Mouse (Mus musculus) kidney, embryonic 15.5 days (tissue): ENCODE data around the gene Ptgs2. TPM values are rescaled to one million over a fixed set of nuclear protein-coding genes. Genes with fewer than 3 reads are reported as not detected.

Experiments
- ATAC-seq: fragments of 200-750 bp; cut with Nextera tagmentation; replicated peaks from 2 replicates; pipeline ENCODE4 v1.8.0; 2017; ENCODE audit warnings: moderate TSS enrichment; ENCODE audit not compliant: low FRiP score
- H3K27ac ChIP-seq: fragments of 300-500 bp; sonication (generic); 2 replicates; pipeline ENCODE4 v1.5.1; 2015; ENCODE audit warnings: mild to moderate bottlenecking, inconsistent platforms
- H3K27me3 ChIP-seq: fragments of 300-500 bp; sonication (generic); 2 replicates; pipeline ENCODE4 v1.6.1; 2015; ENCODE audit warnings: inconsistent platforms
- H3K36me3 ChIP-seq: fragments of 300-500 bp; sonication (generic); 2 replicates; pipeline ENCODE4 v1.6.1; 2015; ENCODE audit warnings: inconsistent platforms
- H3K4me1 ChIP-seq: fragments of 300-500 bp; sonication (generic); 2 replicates; pipeline ENCODE4 v1.6.1; 2015; ENCODE audit warnings: inconsistent platforms
- H3K4me2 ChIP-seq: fragments of 300-500 bp; sonication (generic); 2 replicates; pipeline ENCODE4 v1.6.1; 2015; ENCODE audit warnings: moderate library complexity, mild to moderate bottlenecking, inconsistent platforms
- H3K4me3 ChIP-seq: fragments of 300-500 bp; sonication (generic); replicated peaks from 2 replicates; pipeline ENCODE4 v1.5.1; 2015; ENCODE audit warnings: mild to moderate bottlenecking, inconsistent platforms
- H3K9ac ChIP-seq: fragments of 300-500 bp; sonication (generic); 2 replicates; pipeline ENCODE4 v1.6.1; 2015; ENCODE audit warnings: mild to moderate bottlenecking, inconsistent platforms
- H3K9me3 ChIP-seq: fragments of 300-500 bp; sonication (generic); replicated peaks from 2 replicates; pipeline ENCODE4 v1.6.1; 2016; ENCODE audit warnings: inconsistent platforms
- WGBS: fragments of 180-500 bp; shearing (Covaris S2); methylation state at CpG from one replicate; pipeline ENCODE4 v1.1.7; 2015; ENCODE audit warnings: mixed read lengths; 5-methylcytosine and 5-hydroxymethylcytosine counted together
- polyA plus RNA-seq: library from polyadenylated mRNA; unstranded; fragments of >200 nt; fragmentation: Nextera tagmentation; extraction: Ambion mirVana; gene quantifications from 2 replicates; pipeline ENCODE4 v1.2.1, GENCODE M21; 2015

Gene Ptgs2
- polyA plus RNA-seq: 1.2 and 1.6 TPM in 2 replicates

DNA sequence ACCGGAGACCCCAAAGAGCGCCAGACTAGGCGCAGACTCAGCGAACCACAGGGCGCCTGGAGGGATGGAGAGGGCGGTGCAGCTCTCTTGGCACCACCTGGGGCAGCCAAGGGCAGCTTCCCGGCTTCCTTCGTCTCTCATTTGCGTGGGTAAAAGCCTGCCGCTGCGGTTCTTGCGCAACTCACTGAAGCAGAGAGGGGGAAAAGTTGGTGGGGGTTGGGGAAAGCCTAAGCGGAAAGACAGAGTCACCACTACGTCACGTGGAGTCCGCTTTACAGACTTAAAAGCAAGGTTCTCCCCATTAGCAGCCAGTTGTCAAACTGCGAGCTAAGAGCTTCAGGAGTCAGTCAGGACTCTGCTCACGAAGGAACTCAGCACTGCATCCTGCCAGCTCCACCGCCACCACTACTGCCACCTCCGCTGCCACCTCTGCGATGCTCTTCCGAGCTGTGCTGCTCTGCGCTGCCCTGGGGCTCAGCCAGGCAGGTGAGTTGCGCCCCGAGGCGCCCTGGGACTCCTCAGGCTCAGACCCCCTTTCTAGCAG, at the start of gene Ptgs2:
TSS of gene Ptgs2 (plus strand) at position 242 of the 544 bp plus-strand sequence.
- H3K9ac ChIP-seq: peak within 1 kb of the TSS; percentile 55
- H3K36me3 ChIP-seq: no peaks in the 10 kb centered on the region
- peaks cover 8% of the 10 kb centered on the region for H3K4me1 ChIP-seq
- WGBS: under 1% methylated on average over 26 of the region's 26 CpGs
- peak within 1 kb of the TSS; percentile 50 for H3K4me3 ChIP-seq
- peak within 1 kb of the TSS; percentile 91 for H3K4me2 ChIP-seq
- H3K27ac ChIP-seq: no peak within 1 kb of the TSS
- H3K9me3 ChIP-seq: no peaks in the 10 kb centered on the region
- peaks cover 3% of the 10 kb centered on the region; the same call in 1 of the 2 replicates for H3K27me3 ChIP-seq
- ATAC-seq: peak; percentile 96

- WGBS: 84% methylated on average over 1 of the region's 1 CpGs
- Histone ChIP-seq H3K9ac (no peak overlapping the region), H3K36me3 (no peaks in the 10 kb centered on the region), H3K27ac (no peak overlapping the region), H3K4me2 (no peak overlapping the region), H3K27me3 (no peaks in the 10 kb centered on the region), H3K9me3 (no peaks in the 10 kb centered on the region), H3K4me3 (no peak overlapping the region), H3K4me1 (no peaks in the 10 kb centered on the region)
- no peak for ATAC-seq
Measured at GRCm38 (mm10) chr1:150050256-150050655, 49.6 kb upstream of the Ptgs2 start.

GRCm38 (mm10) chr1:150065684-150066083, 34.1 kb upstream of the Ptgs2 start:
- H3K36me3 ChIP-seq: no peaks in the 10 kb centered on the region
- H3K9me3 ChIP-seq: no peaks in the 10 kb centered on the region
- no peak overlapping the region for H3K27ac ChIP-seq
- no peaks in the 10 kb centered on the region for H3K27me3 ChIP-seq
- 85% methylated on average over 1 of the region's 1 CpGs for WGBS
- H3K4me2 ChIP-seq: no peak overlapping the region
- no peaks in the 10 kb centered on the region for H3K4me1 ChIP-seq
- H3K4me3 ChIP-seq: no peak overlapping the region
- ATAC-seq: no peak
- no peak overlapping the region for H3K9ac ChIP-seq

GRCm38 (mm10) chr1:150072880-150073279, 27.0 kb upstream of the Ptgs2 start:
- no peaks in the 10 kb centered on the region for H3K36me3 ChIP-seq
- H3K27me3 ChIP-seq: no peaks in the 10 kb centered on the region
- no peak overlapping the region for H3K9ac ChIP-seq
- no peak overlapping the region for H3K4me2 ChIP-seq
- H3K27ac ChIP-seq: no peak overlapping the region
- no peak overlapping the region for H3K4me3 ChIP-seq
- ATAC-seq: no peak
- no peaks in the 10 kb centered on the region for H3K9me3 ChIP-seq
- no peaks in the 10 kb centered on the region for H3K4me1 ChIP-seq
- WGBS: 78% methylated on average over 3 of the region's 3 CpGs

- Histone ChIP-seq H3K9me3 (no peaks in the 10 kb centered on the region), H3K9ac (no peak overlapping the region), H3K4me1 (no peaks in the 10 kb centered on the region), H3K27ac (no peak overlapping the region), H3K4me3 (no peak overlapping the region), H3K4me2 (no peak overlapping the region), H3K36me3 (no peaks in the 10 kb centered on the region), H3K27me3 (no peaks in the 10 kb centered on the region)
- no peak for ATAC-seq
- WGBS: 58% methylated on average over 1 of the region's 1 CpGs
Measured at GRCm38 (mm10) chr1:150074609-150075008, 25.2 kb upstream of the Ptgs2 start.

DNA sequence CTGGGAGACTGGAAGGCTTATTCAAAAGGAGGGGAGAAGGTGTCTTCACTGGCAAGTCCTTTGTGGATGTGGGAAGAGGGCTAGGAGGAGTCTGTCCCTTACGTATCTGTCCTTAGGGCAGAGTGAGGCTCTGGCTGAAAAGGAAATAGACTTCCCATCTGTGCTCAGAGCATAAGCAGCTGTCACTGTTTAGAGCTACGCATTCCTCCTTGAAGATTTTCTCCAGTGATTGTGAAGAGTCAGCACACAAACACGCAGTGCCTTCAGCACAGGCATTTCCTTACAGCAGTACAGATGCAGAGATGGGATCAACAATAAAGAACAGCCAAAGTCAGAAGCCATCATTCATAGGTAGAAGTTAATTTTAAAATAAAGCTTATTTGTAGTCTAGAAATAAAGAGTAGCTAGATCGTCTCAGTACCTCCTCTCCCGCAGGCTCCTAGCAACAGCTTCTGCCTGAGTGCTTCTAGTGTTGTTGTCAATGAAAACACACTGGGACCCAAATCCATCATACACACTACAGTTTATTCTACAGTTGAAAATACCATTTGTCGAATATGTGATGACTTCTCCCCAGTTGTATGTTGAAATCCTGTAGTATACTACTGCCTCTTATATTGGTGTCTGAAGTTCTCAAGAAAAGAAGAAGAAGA, 10.7 kb upstream of the Ptgs2 start:
- Histone ChIP-seq H3K27me3 (no peaks in the 10 kb centered on the region), H3K4me2 (no peak overlapping the region), H3K4me1 (no peaks in the 10 kb centered on the region), H3K36me3 (no peaks in the 10 kb centered on the region), H3K9ac (no peak overlapping the region), H3K27ac (no peak overlapping the region), H3K9me3 (no peaks in the 10 kb centered on the region), H3K4me3 (no peak overlapping the region)
- ATAC-seq: no peak
- 73% methylated on average over 6 of the region's 6 CpGs for WGBS

- no peak; the same call in 1 of the 2 replicates for ATAC-seq
Measured at GRCm38 (mm10) chr1:150090229-150090628, 9.6 kb upstream of the Ptgs2 start.

DNA sequence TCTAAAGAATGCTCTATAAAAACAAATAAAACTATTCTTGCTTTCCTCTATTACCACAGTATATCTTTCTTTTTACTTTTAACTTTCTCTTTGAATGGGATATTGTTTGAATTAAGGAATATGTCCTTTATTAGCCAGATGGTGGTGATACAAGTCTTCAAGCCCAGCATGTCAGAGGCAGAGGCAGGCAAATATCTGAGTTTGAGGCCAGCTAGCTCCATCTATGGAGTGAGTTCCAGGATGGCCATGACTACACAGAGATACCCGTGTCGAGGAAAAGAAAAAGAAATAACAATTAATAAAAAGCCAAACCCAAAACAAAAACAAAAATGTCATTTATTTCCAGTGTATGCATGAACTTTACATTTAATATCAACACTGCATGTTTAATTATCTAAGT, 2.8 kb upstream of the Ptgs2 start:
- Histone ChIP-seq H3K27ac (no peak overlapping the region), H3K4me2 (no peak overlapping the region), H3K4me1 (peaks cover 8% of the 10 kb centered on the region), H3K4me3 (no peak overlapping the region), H3K27me3 (peaks cover 3% of the 10 kb centered on the region; the same call in 1 of the 2 replicates), H3K9me3 (no peaks in the 10 kb centered on the region), H3K36me3 (no peaks in the 10 kb centered on the region), H3K9ac (no peak overlapping the region)
- no peak for ATAC-seq
- WGBS: 84% methylated on average over 2 of the region's 2 CpGs

More at GRCm38 (mm10) chr1:150090229-150090628, 9.6 kb upstream of the Ptgs2 start:
- H3K4me1 ChIP-seq: no peaks in the 10 kb centered on the region
- no peak overlapping the region for H3K4me2 ChIP-seq
- no peaks in the 10 kb centered on the region for H3K36me3 ChIP-seq
- no peak overlapping the region for H3K9ac ChIP-seq
- no peak overlapping the region for H3K4me3 ChIP-seq
- H3K27ac ChIP-seq: no peak overlapping the region
- WGBS: 40% methylated on average over 1 of the region's 1 CpGs
- no peaks in the 10 kb centered on the region for H3K27me3 ChIP-seq
- no peaks in the 10 kb centered on the region for H3K9me3 ChIP-seq

- Histone ChIP-seq H3K36me3 (no peaks in the 10 kb centered on the region), H3K27ac (no peak overlapping the region), H3K4me2 (no peak overlapping the region), H3K9me3 (no peaks in the 10 kb centered on the region), H3K4me1 (peaks cover 8% of the 10 kb centered on the region), H3K27me3 (peaks cover 3% of the 10 kb centered on the region; the same call in 1 of the 2 replicates), H3K4me3 (no peak overlapping the region), H3K9ac (no peak overlapping the region)
- ATAC-seq: no peak
- WGBS: 63% methylated on average over 1 of the region's 1 CpGs
Measured at GRCm38 (mm10) chr1:150097721-150098120, 2.1 kb upstream of the Ptgs2 start.

DNA sequence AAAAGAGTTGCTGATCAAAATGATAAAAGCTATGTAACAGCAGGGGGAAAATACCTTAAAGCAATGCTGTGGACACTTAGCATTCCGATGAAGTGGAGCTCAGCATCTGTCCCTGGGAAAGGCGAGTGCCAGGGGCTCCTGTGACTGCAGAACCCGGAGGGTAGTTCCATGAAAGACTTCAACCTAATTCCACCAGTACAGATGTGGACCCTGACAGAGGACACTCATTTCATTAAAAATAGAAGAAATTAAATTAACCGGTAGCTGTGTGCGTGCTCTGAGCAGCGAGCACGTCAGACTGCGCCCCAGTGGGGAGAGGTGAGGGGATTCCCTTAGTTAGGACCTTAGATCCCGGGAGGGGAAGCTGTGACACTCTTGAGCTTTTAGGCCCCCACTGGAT, 457 bp upstream of the Ptgs2 start:
- ATAC-seq: peak; percentile 27; the same call in 1 of the 2 replicates
- Histone ChIP-seq H3K27ac (no peak overlapping the region), H3K9me3 (no peaks in the 10 kb centered on the region), H3K9ac (peak overlapping the region; percentile 55), H3K36me3 (no peaks in the 10 kb centered on the region), H3K4me1 (peaks cover 8% of the 10 kb centered on the region), H3K27me3 (peaks cover 3% of the 10 kb centered on the region; the same call in 1 of the 2 replicates), H3K4me2 (peak overlapping the region; percentile 91), H3K4me3 (peak overlapping the region; percentile 50)
- WGBS: 1% methylated on average over 9 of the region's 9 CpGs

DNA sequence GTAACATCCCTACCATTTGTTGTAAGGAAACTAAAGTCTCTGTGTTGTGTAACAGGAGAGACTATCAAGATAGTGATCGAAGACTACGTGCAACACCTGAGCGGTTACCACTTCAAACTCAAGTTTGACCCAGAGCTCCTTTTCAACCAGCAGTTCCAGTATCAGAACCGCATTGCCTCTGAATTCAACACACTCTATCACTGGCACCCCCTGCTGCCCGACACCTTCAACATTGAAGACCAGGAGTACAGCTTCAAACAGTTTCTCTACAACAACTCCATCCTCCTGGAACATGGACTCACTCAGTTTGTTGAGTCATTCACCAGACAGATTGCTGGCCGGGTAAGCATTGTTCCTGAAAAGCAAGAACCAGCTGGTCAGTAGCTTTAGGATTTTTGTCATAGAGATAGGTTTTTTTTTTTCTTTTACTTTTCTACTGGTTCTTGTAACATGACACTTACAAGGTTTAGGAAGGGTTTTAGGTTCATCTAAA, 4.4 kb downstream of the Ptgs2 start:
- Histone ChIP-seq H3K27ac (no peak overlapping the region), H3K9ac (no peak overlapping the region), H3K27me3 (peaks cover 3% of the 10 kb centered on the region; the same call in 1 of the 2 replicates), H3K9me3 (no peaks in the 10 kb centered on the region), H3K36me3 (no peaks in the 10 kb centered on the region), H3K4me2 (no peak overlapping the region), H3K4me1 (peaks cover 8% of the 10 kb centered on the region), H3K4me3 (no peak overlapping the region)
- ATAC-seq: no peak
- WGBS: 88% methylated on average over 6 of the region's 6 CpGs

DNA sequence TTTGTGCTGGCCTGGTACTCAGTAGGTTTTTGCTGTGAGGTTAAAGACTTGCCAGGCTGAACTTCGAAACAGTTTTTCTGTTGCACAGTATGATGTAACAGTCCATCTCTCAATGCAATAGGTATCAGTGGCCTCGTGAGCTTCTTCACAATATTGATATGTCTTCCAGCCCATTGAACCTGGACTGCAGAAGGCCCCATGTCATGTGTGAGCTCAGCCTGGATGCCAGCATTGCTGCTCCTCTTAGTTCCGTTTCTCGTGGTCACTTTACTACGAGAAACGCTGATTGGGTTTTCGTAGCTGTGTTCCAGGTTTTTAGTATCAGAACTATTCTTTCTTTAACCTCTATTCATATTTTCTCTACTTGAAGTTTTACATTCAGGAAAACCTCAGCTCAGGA, 6.9 kb downstream of the Ptgs2 start:
- no peak overlapping the region for H3K27ac ChIP-seq
- H3K4me2 ChIP-seq: no peak overlapping the region
- H3K36me3 ChIP-seq: no peaks in the 10 kb centered on the region
- H3K9me3 ChIP-seq: no peaks in the 10 kb centered on the region
- no peak overlapping the region for H3K4me3 ChIP-seq
- H3K9ac ChIP-seq: no peak overlapping the region
- no peaks in the 10 kb centered on the region for H3K4me1 ChIP-seq
- 91% methylated on average over 7 of the region's 7 CpGs for WGBS
- no peaks in the 10 kb centered on the region for H3K27me3 ChIP-seq
- no peak for ATAC-seq
